Mouse (Mus musculus) hindbrain, embryonic 11.5 days (tissue): ENCODE data around the gene AI661453. TPM values are rescaled to one million over a fixed set of nuclear protein-coding genes. Genes with fewer than 3 reads are reported as not detected.

Experiments used
- ATAC-seq: fragments of 200-750 bp; cut with Nextera tagmentation; 2 replicates; pipeline ENCODE4 v1.8.0; 2017; ENCODE audit warnings: mild to moderate bottlenecking, moderate TSS enrichment, moderate library complexity; ENCODE audit not compliant: low FRiP score
- DNase-seq: peaks from one replicate; pipeline ENCODE4 v3.0.0-alpha.2; 2015; ENCODE audit warnings: low spot score
- H3K27ac ChIP-seq: fragments of 300-500 bp; sonication (generic); 2 replicates; pipeline ENCODE4 v1.5.1; 2014; ENCODE audit warnings: mild to moderate bottlenecking, low read depth, low read length
- H3K27me3 ChIP-seq: fragments of 300-500 bp; sonication (generic); 2 replicates; pipeline ENCODE4 v1.6.1; 2014; ENCODE audit warnings: mild to moderate bottlenecking, low read length, moderate library complexity, mixed read lengths; ENCODE audit not compliant: control insufficient read depth, insufficient read depth
- H3K36me3 ChIP-seq: fragments of 300-500 bp; sonication (generic); 2 replicates; pipeline ENCODE4 v1.6.1; 2014; ENCODE audit warnings: mild to moderate bottlenecking, low read length, moderate library complexity, mixed read lengths; ENCODE audit not compliant: control insufficient read depth, insufficient read depth
- H3K4me1 ChIP-seq: fragments of 300-500 bp; sonication (generic); replicated peaks from 2 replicates; pipeline ENCODE4 v1.6.1; 2014; ENCODE audit warnings: low read length, mixed read lengths; ENCODE audit not compliant: control insufficient read depth, insufficient read depth
- H3K4me2 ChIP-seq: fragments of 300-500 bp; sonication (generic); replicated peaks from 2 replicates; pipeline ENCODE4 v1.6.1; 2014; ENCODE audit warnings: mild to moderate bottlenecking, low read depth, low read length
- H3K4me3 ChIP-seq: fragments of 300-500 bp; sonication (generic); 2 replicates; pipeline ENCODE4 v1.5.1; 2014; ENCODE audit warnings: low read depth, low read length
- H3K9ac ChIP-seq: fragments of 300-500 bp; sonication (generic); 2 replicates; pipeline ENCODE4 v1.6.1; 2014; ENCODE audit warnings: low read depth, low read length
- H3K9me3 ChIP-seq: fragments of 300-500 bp; sonication (generic); 2 replicates; pipeline ENCODE4 v1.6.1; 2016; ENCODE audit warnings: low read length; ENCODE audit not compliant: control insufficient read depth
- WGBS: fragments of 180-500 bp; shearing (Covaris S2); extraction: QIAGEN DNeasy Blood & Tissue Kit; methylation state at CpG from one replicate; pipeline ENCODE4 v1.1.7; 2014; 5-methylcytosine and 5-hydroxymethylcytosine counted together
- polyA plus RNA-seq: library from polyadenylated mRNA; unstranded; fragments of >200 nt; fragmentation: Nextera tagmentation; extraction: Ambion mirVana; gene quantifications from 2 replicates; pipeline ENCODE4 v1.2.1, GENCODE M21; 2014

AI661453 gene
- polyA plus RNA-seq, 1 experiment from 2014 or later, result 0.40 TPM

- H3K9ac ChIP-seq, result no peak overlapping the region
- WGBS, result 55% methylated on average over 11 of the region's 11 CpGs
- H3K4me3 ChIP-seq, result no peak overlapping the region
- ATAC-seq (no peak), DNase-seq (no peak)
- H3K27ac ChIP-seq, result no peak overlapping the region
- H3K36me3 ChIP-seq, result no peaks in the 10 kb centered on the region
- H3K27me3 ChIP-seq, result peaks cover 30% of the 10 kb centered on the region
- no peak overlapping the region for H3K4me2 ChIP-seq
- H3K4me1 ChIP-seq, result peaks cover 6% of the 10 kb centered on the region; the same call in 1 of the 2 replicates
- H3K9me3 ChIP-seq, result no peaks in the 10 kb centered on the region
These were observed 31.2 kb downstream of the AI661453 start for GRCm38 (mm10) chr17:47467659-47468058.

GRCm38 (mm10) chr17:47468063-47468462 lies 31.6 kb downstream of the AI661453 start:
- H3K9ac ChIP-seq, result 0 out of 2 replicates have a peak overlapping the region, but pooled peaks have one; percentile 8

GRCm38 (mm10) chr17:47468466-47468865 lies 32.1 kb downstream of the AI661453 start:
- ATAC-seq (no peak), DNase-seq (no peak)
- Histone ChIP-seq H3K36me3 (no peaks in the 10 kb centered on the region), H3K27ac (no peak overlapping the region), H3K9ac (0 out of 2 replicates have a peak overlapping the region, but pooled peaks have one; percentile 8), H3K4me2 (peak overlapping the region; percentile 27), H3K9me3 (no peaks in the 10 kb centered on the region), H3K27me3 (peaks cover 30% of the 10 kb centered on the region), H3K4me1 (peaks cover 6% of the 10 kb centered on the region; the same call in 1 of the 2 replicates), H3K4me3 (no peak overlapping the region)
- WGBS, result 5% methylated on average over 34 of the region's 34 CpGs

More at GRCm38 (mm10) chr17:47468063-47468462, 31.6 kb downstream of the AI661453 start:
- Histone ChIP-seq H3K27ac (no peak overlapping the region), H3K27me3 (peaks cover 30% of the 10 kb centered on the region), H3K4me3 (no peak overlapping the region), H3K36me3 (no peaks in the 10 kb centered on the region), H3K4me2 (peak overlapping the region; percentile 27), H3K9me3 (no peaks in the 10 kb centered on the region), H3K4me1 (peaks cover 6% of the 10 kb centered on the region; the same call in 1 of the 2 replicates)
- WGBS, result 22% methylated on average over 13 of the region's 14 CpGs
- no peak for DNase-seq
- no peak for ATAC-seq

GRCm38 (mm10) chr17:47469642-47470041 lies 33.2 kb downstream of the AI661453 start:
- no peak overlapping the region for H3K9ac ChIP-seq
- DNase-seq, result no peak
- no peak overlapping the region for H3K4me2 ChIP-seq
- H3K36me3 ChIP-seq, result no peaks in the 10 kb centered on the region
- peaks cover 30% of the 10 kb centered on the region for H3K27me3 ChIP-seq
- no peak overlapping the region for H3K4me3 ChIP-seq
- ATAC-seq, result no peak
- H3K9me3 ChIP-seq, result no peaks in the 10 kb centered on the region
- WGBS, result 87% methylated on average over 4 of the region's 4 CpGs
- H3K27ac ChIP-seq, result no peak overlapping the region
- H3K4me1 ChIP-seq, result peaks cover 6% of the 10 kb centered on the region; the same call in 1 of the 2 replicates

GRCm38 (mm10) chr17:47470121-47470520 lies 33.7 kb downstream of the AI661453 start:
- H3K27me3 ChIP-seq, result peaks cover 30% of the 10 kb centered on the region

GRCm38 (mm10) chr17:47470686-47471085 lies 34.3 kb downstream of the AI661453 start:
- Histone ChIP-seq H3K9me3 (no peaks in the 10 kb centered on the region), H3K27ac (no peak overlapping the region), H3K9ac (no peak overlapping the region), H3K36me3 (no peaks in the 10 kb centered on the region), H3K27me3 (peaks cover 28% of the 10 kb centered on the region), H3K4me1 (peaks cover 6% of the 10 kb centered on the region; the same call in 1 of the 2 replicates), H3K4me3 (no peak overlapping the region), H3K4me2 (no peak overlapping the region)
- ATAC-seq (no peak), DNase-seq (no peak)
- WGBS, result 83% methylated on average over 5 of the region's 5 CpGs

More at GRCm38 (mm10) chr17:47470121-47470520, 33.7 kb downstream of the AI661453 start:
- no peak for ATAC-seq
- Histone ChIP-seq H3K27ac (no peak overlapping the region), H3K4me3 (no peak overlapping the region), H3K4me2 (no peak overlapping the region), H3K36me3 (no peaks in the 10 kb centered on the region), H3K4me1 (peaks cover 6% of the 10 kb centered on the region; the same call in 1 of the 2 replicates), H3K9ac (no peak overlapping the region), H3K9me3 (no peaks in the 10 kb centered on the region)
- WGBS, result 94% methylated on average over 4 of the region's 4 CpGs
- no peak for DNase-seq

GRCm38 (mm10) chr17:47472435-47473350 lies 36.3 kb downstream of the AI661453 start:
- ATAC-seq (no peak), DNase-seq (no peak)
- Histone ChIP-seq H3K36me3 (no peaks in the 10 kb centered on the region), H3K27me3 (peaks cover 15% of the 10 kb centered on the region), H3K4me3 (no peak overlapping the region), H3K9ac (no peak overlapping the region), H3K27ac (no peak overlapping the region), H3K9me3 (no peaks in the 10 kb centered on the region), H3K4me2 (no peak overlapping the region), H3K4me1 (peaks cover 4% of the 10 kb centered on the region; the same call in 1 of the 2 replicates)
- WGBS, result 44% methylated on average over 15 of the region's 15 CpGs

- Histone ChIP-seq H3K9ac (no peak overlapping the region), H3K36me3 (no peaks in the 10 kb centered on the region), H3K4me1 (0 out of 2 replicates have a peak, but pooled peaks cover under 1% of the 10 kb centered on the region), H3K4me2 (no peak overlapping the region), H3K27ac (no peak overlapping the region), H3K4me3 (no peak overlapping the region), H3K9me3 (no peaks in the 10 kb centered on the region), H3K27me3 (peaks cover 8% of the 10 kb centered on the region)
- WGBS, result 14% methylated on average over 8 of the region's 8 CpGs
- ATAC-seq (no peak), DNase-seq (peak; percentile 69)
These were observed 37.1 kb downstream of the AI661453 start for GRCm38 (mm10) chr17:47473434-47473974.
